Mouse (Mus musculus): ENCODE data around the gene Olfr1420. TPM values are rescaled to one million over a fixed set of nuclear protein-coding genes. Genes with fewer than 3 reads are reported as not detected.
A peak's percentile ranks its signal among the peaks of the same experiment; 100 is the strongest.
"Not testable (repeated sequence)": the region's sequence is repeated elsewhere in the genome, so short reads cannot be mapped to it uniquely, and the experiment has no call there.

The Olfr1420 gene
- polyA plus RNA-seq (2016; fragmentation: Nextera tagmentation; extraction: Ambion mirVana) = not detected in 2 replicates

GRCm38 (mm10) chr19:11886265-11886664 lies at the start of gene Olfr1420:
TSS of gene Olfr1420 (plus strand) at chr19:11886565.
- no peaks in the 10 kb centered on the region for H3K4me1 ChIP-seq (replicated peaks)
- H3K27me3 ChIP-seq (replicated peaks) = no peaks in the 10 kb centered on the region
- no peaks in the 10 kb centered on the region for H3K36me3 ChIP-seq
- H3K4me2 ChIP-seq = no peak within 1 kb of the TSS
- no peak within 1 kb of the TSS for H3K4me3 ChIP-seq
- 16% methylated on average over 1 of the region's 1 CpGs for WGBS
- no peaks in the 10 kb centered on the region for H3K9me3 ChIP-seq (replicated peaks)
- no peak within 1 kb of the TSS for H3K9ac ChIP-seq
- ATAC-seq (ENCODE audit: insufficient number of reproducible peaks, low FRiP score) = no peak
- H3K27ac ChIP-seq (ENCODE audit: poor library complexity, severe bottlenecking) = no peak within 1 kb of the TSS

- no peaks in the 10 kb centered on the region for H3K36me3 ChIP-seq
- WGBS = 79% methylated on average over 4 of the region's 4 CpGs
Observed at GRCm38 (mm10) chr19:11839119-11839518, 47.2 kb upstream of the Olfr1420 start, which contains the start of gene Olfr1417. TSS of gene Olfr1417 (minus strand) at chr19:11839219.

GRCm38 (mm10) chr19:11846333-11846732 lies 40.0 kb upstream of the Olfr1420 start:
- Histone ChIP-seq H3K36me3 (no peaks in the 10 kb centered on the region), H3K27me3 (replicated peaks) (no peaks in the 10 kb centered on the region), H3K27ac (ENCODE audit: poor library complexity, severe bottlenecking) (no peak overlapping the region), H3K4me1 (replicated peaks) (no peaks in the 10 kb centered on the region), H3K9ac (no peak overlapping the region), H3K4me3 (no peak overlapping the region), H3K9me3 (replicated peaks) (no peaks in the 10 kb centered on the region), H3K4me2 (no peak overlapping the region)
- ATAC-seq (ENCODE audit: insufficient number of reproducible peaks, low FRiP score) = no peak
- WGBS = 77% methylated on average over 4 of the region's 4 CpGs

More at GRCm38 (mm10) chr19:11839119-11839518, 47.2 kb upstream of the Olfr1420 start, which contains the start of gene Olfr1417:
- no peak within 1 kb of the TSS for H3K4me3 ChIP-seq
- H3K4me2 ChIP-seq = no peak within 1 kb of the TSS
- H3K9ac ChIP-seq = no peak within 1 kb of the TSS
- no peak within 1 kb of the TSS for H3K27ac ChIP-seq (ENCODE audit: poor library complexity, severe bottlenecking)
- no peak for ATAC-seq (ENCODE audit: insufficient number of reproducible peaks, low FRiP score)
- H3K9me3 ChIP-seq (replicated peaks) = no peaks in the 10 kb centered on the region
- no peaks in the 10 kb centered on the region for H3K27me3 ChIP-seq (replicated peaks)
- H3K4me1 ChIP-seq (replicated peaks) = no peaks in the 10 kb centered on the region

- H3K27me3 ChIP-seq (replicated peaks) = no peaks in the 10 kb centered on the region
- WGBS = 35% methylated on average over 4 of the region's 4 CpGs
- H3K36me3 ChIP-seq = no peaks in the 10 kb centered on the region
- no peaks in the 10 kb centered on the region for H3K9me3 ChIP-seq (replicated peaks)
- no peak overlapping the region for H3K9ac ChIP-seq
- no peak overlapping the region for H3K4me2 ChIP-seq
- no peak for ATAC-seq (ENCODE audit: insufficient number of reproducible peaks, low FRiP score)
- H3K4me1 ChIP-seq (replicated peaks) = no peaks in the 10 kb centered on the region
- no peak overlapping the region for H3K27ac ChIP-seq (ENCODE audit: poor library complexity, severe bottlenecking)
- H3K4me3 ChIP-seq = no peak overlapping the region
Observed at GRCm38 (mm10) chr19:11852652-11853051, 33.7 kb upstream of the Olfr1420 start.

- ATAC-seq (ENCODE audit: insufficient number of reproducible peaks, low FRiP score) = no peak
- WGBS = 81% methylated on average over 2 of the region's 2 CpGs
- H3K27ac ChIP-seq (ENCODE audit: poor library complexity, severe bottlenecking) = no peak overlapping the region
- no peak overlapping the region for H3K4me3 ChIP-seq
- no peaks in the 10 kb centered on the region for H3K27me3 ChIP-seq (replicated peaks)
- no peaks in the 10 kb centered on the region for H3K4me1 ChIP-seq (replicated peaks)
- H3K36me3 ChIP-seq = no peaks in the 10 kb centered on the region
- H3K9me3 ChIP-seq (replicated peaks) = no peaks in the 10 kb centered on the region
- no peak overlapping the region for H3K4me2 ChIP-seq
- no peak overlapping the region for H3K9ac ChIP-seq
Observed at GRCm38 (mm10) chr19:11854821-11855220, 31.5 kb upstream of the Olfr1420 start.

- Histone ChIP-seq H3K4me1 (replicated peaks) (no peaks in the 10 kb centered on the region), H3K27ac (ENCODE audit: poor library complexity, severe bottlenecking) (no peak overlapping the region), H3K36me3 (no peaks in the 10 kb centered on the region), H3K9ac (no peak overlapping the region), H3K27me3 (replicated peaks) (no peaks in the 10 kb centered on the region), H3K4me2 (no peak overlapping the region), H3K4me3 (no peak overlapping the region), H3K9me3 (replicated peaks) (no peaks in the 10 kb centered on the region)
- ATAC-seq (ENCODE audit: insufficient number of reproducible peaks, low FRiP score) = no peak
- 66% methylated on average over 6 of the region's 6 CpGs for WGBS
Observed at GRCm38 (mm10) chr19:11856506-11856905, 29.9 kb upstream of the Olfr1420 start.

GRCm38 (mm10) chr19:11860966-11861365 lies 25.4 kb upstream of the Olfr1420 start, which contains the start of gene Olfr1418:
TSS of gene Olfr1418 (minus strand) at chr19:11861066.
- Histone ChIP-seq H3K4me1 (replicated peaks) (no peaks in the 10 kb centered on the region), H3K27ac (ENCODE audit: poor library complexity, severe bottlenecking) (no peak within 1 kb of the TSS), H3K9me3 (replicated peaks) (peaks cover 5% of the 10 kb centered on the region), H3K36me3 (no peaks in the 10 kb centered on the region), H3K27me3 (replicated peaks) (no peaks in the 10 kb centered on the region), H3K4me3 (no peak within 1 kb of the TSS), H3K9ac (no peak within 1 kb of the TSS), H3K4me2 (no peak within 1 kb of the TSS)
- ATAC-seq (ENCODE audit: insufficient number of reproducible peaks, low FRiP score) = no peak
- WGBS = 81% methylated on average over 1 of the region's 1 CpGs

GRCm38 (mm10) chr19:11867837-11868236 lies 18.5 kb upstream of the Olfr1420 start:
- H3K36me3 ChIP-seq = no peaks in the 10 kb centered on the region
- WGBS = 64% methylated on average over 2 of the region's 2 CpGs
- H3K4me2 ChIP-seq = no peak overlapping the region
- no peak overlapping the region for H3K9ac ChIP-seq
- H3K4me3 ChIP-seq = no peak overlapping the region
- H3K27me3 ChIP-seq (replicated peaks) = no peaks in the 10 kb centered on the region
- no peak for ATAC-seq (ENCODE audit: insufficient number of reproducible peaks, low FRiP score)
- no peaks in the 10 kb centered on the region for H3K4me1 ChIP-seq (replicated peaks)
- H3K27ac ChIP-seq (ENCODE audit: poor library complexity, severe bottlenecking) = no peak overlapping the region
- peaks cover 5% of the 10 kb centered on the region for H3K9me3 ChIP-seq (replicated peaks)

- WGBS = 35% methylated on average over 1 of the region's 1 CpGs
- Histone ChIP-seq H3K4me2 (no peak within 1 kb of the TSS), H3K9ac (no peak within 1 kb of the TSS), H3K27ac (ENCODE audit: poor library complexity, severe bottlenecking) (no peak within 1 kb of the TSS), H3K27me3 (replicated peaks) (no peaks in the 10 kb centered on the region), H3K4me3 (no peak within 1 kb of the TSS), H3K36me3 (no peaks in the 10 kb centered on the region), H3K4me1 (replicated peaks) (no peaks in the 10 kb centered on the region), H3K9me3 (replicated peaks) (no peaks in the 10 kb centered on the region)
- ATAC-seq (ENCODE audit: insufficient number of reproducible peaks, low FRiP score) = no peak
Observed at GRCm38 (mm10) chr19:11875006-11875405, 11.4 kb upstream of the Olfr1420 start, which contains the start of gene Olfr1419. TSS of gene Olfr1419 (minus strand) at chr19:11875106.

- H3K9ac ChIP-seq; H3K27me3 ChIP-seq (replicated peaks); H3K4me1 ChIP-seq (replicated peaks); H3K9me3 ChIP-seq (replicated peaks); H3K27ac ChIP-seq (ENCODE audit: poor library complexity, severe bottlenecking); H3K36me3 ChIP-seq; ATAC-seq (ENCODE audit: insufficient number of reproducible peaks, low FRiP score); H3K4me3 ChIP-seq: not testable (repeated sequence)
- H3K4me2 ChIP-seq = peak overlapping the region; percentile 57
- WGBS = 40% methylated on average over 22 of the region's 22 CpGs
Observed at GRCm38 (mm10) chr19:11878404-11878803, 8.0 kb upstream of the Olfr1420 start.

- Histone ChIP-seq H3K36me3 (peaks cover 5% of the 10 kb centered on the region), H3K4me2 (peak overlapping the region; percentile 77)
Observed at GRCm38 (mm10) chr19:11911021-11911420, 24.7 kb downstream of the Olfr1420 start.

GRCm38 (mm10) chr19:11911603-11912002 lies 25.2 kb downstream of the Olfr1420 start:
- H3K4me2 ChIP-seq = peak overlapping the region; percentile 77
- no peaks in the 10 kb centered on the region for H3K9me3 ChIP-seq (replicated peaks)
- H3K4me3 ChIP-seq = peak overlapping the region; percentile 94
- H3K9ac ChIP-seq = peak overlapping the region; percentile 85
- 2% methylated on average over 17 of the region's 17 CpGs for WGBS
- no peaks in the 10 kb centered on the region for H3K27me3 ChIP-seq (replicated peaks)
- H3K4me1 ChIP-seq (replicated peaks) = peaks cover 19% of the 10 kb centered on the region
- H3K36me3 ChIP-seq = peaks cover 5% of the 10 kb centered on the region
- H3K27ac ChIP-seq (ENCODE audit: poor library complexity, severe bottlenecking) = peak overlapping the region; percentile 91
- peak; percentile 21 for ATAC-seq (ENCODE audit: insufficient number of reproducible peaks, low FRiP score)

More at GRCm38 (mm10) chr19:11911021-11911420, 24.7 kb downstream of the Olfr1420 start:
- Histone ChIP-seq H3K27ac (ENCODE audit: poor library complexity, severe bottlenecking) (no peak overlapping the region), H3K4me1 (replicated peaks) (peaks cover 14% of the 10 kb centered on the region), H3K9ac (no peak overlapping the region; the same call in 1 of the 2 replicates), H3K9me3 (replicated peaks) (no peaks in the 10 kb centered on the region), H3K27me3 (replicated peaks) (no peaks in the 10 kb centered on the region), H3K4me3 (peak overlapping the region; percentile 94)
- no peak for ATAC-seq (ENCODE audit: insufficient number of reproducible peaks, low FRiP score)
- 71% methylated on average over 5 of the region's 5 CpGs for whole genome bisulfite sequencing

Measured in heart, embryonic 12.5 days (tissue).